Mouse (Mus musculus) thymus, adult 2 months (tissue): ENCODE measurements around the gene Pla2g7. TPM values are rescaled to one million over a fixed set of nuclear protein-coding genes. Genes with fewer than 3 reads are reported as not detected.

Experiments
- DNase-seq: peaks from one replicate; pipeline ENCODE4 v3.0.0; 2021
- H3K27ac ChIP-seq: fragments of 200-500 bp; 2 replicates; pipeline ENCODE4 v1.5.1; 2012; ENCODE audit warnings: low read length, control low read depth; ENCODE audit not compliant: control insufficient read depth, insufficient read depth
- H3K27me3 ChIP-seq: fragments of 200-500 bp; 2 replicates; pipeline ENCODE4 v1.6.1; 2012; ENCODE audit warnings: mild to moderate bottlenecking, low read length, moderate library complexity, mixed read lengths; ENCODE audit not compliant: control insufficient read depth, insufficient read depth
- H3K36me3 ChIP-seq: fragments of 200-500 bp; 2 replicates; pipeline ENCODE4 v1.6.1; 2012; ENCODE audit warnings: mild to moderate bottlenecking, low read length, moderate library complexity; ENCODE audit not compliant: control insufficient read depth, insufficient read depth
- H3K4me1 ChIP-seq: fragments of 200-500 bp; replicated peaks from 2 replicates; pipeline ENCODE4 v1.6.1; 2012; ENCODE audit warnings: low read length; ENCODE audit not compliant: control insufficient read depth, insufficient read depth
- H3K4me3 ChIP-seq: fragments of 200-500 bp; 2 replicates; pipeline ENCODE4 v1.5.1; 2012; ENCODE audit warnings: mild to moderate bottlenecking, low read length, control low read depth, moderate library complexity; ENCODE audit not compliant: control insufficient read depth, insufficient read depth
- CTCF ChIP-seq: fragments of 200-500 bp; IDR thresholded peaks from 2 replicates; pipeline ENCODE4 v1.5.1; 2012; ENCODE audit warnings: mild to moderate bottlenecking, control low read depth, low read length, moderate library complexity, borderline replicate concordance; ENCODE audit not compliant: control insufficient read depth, poor library complexity, insufficient read depth; ENCODE audit errors: extremely low read depth
- POLR2A ChIP-seq: fragments of 200-500 bp; IDR thresholded peaks from 2 replicates; pipeline ENCODE4 v1.6.1; 2012; ENCODE audit warnings: mild to moderate bottlenecking, low read length, control low read depth, moderate library complexity; ENCODE audit not compliant: control insufficient read depth, poor library complexity, insufficient read depth; ENCODE audit errors: extremely low read depth
- WGBS: fragments of 180-500 bp; shearing (Covaris S2); methylation state at CpG from one replicate; pipeline ENCODE4 v1.1.7; 2018; 5-methylcytosine and 5-hydroxymethylcytosine counted together
- polyA plus RNA-seq: library from polyadenylated mRNA; depleted of rRNA; stranded (reverse); fragments of >200 nt; gene quantifications from 2 replicates; pipeline ENCODE4 v1.2.3, GENCODE M21; 2012

The Pla2g7 gene
- polyA plus RNA-seq, 1 experiment: 9.0 TPM

- no peak overlapping the region for H3K4me3 ChIP-seq
- no peaks in the 10 kb centered on the region for H3K36me3 ChIP-seq
- H3K4me1 ChIP-seq: no peaks in the 10 kb centered on the region
- no peak overlapping the region for H3K27ac ChIP-seq
- peaks cover 10% of the 10 kb centered on the region; the same call in 1 of the 2 replicates for H3K27me3 ChIP-seq
- TF ChIP-seq POLR2A (no peak), CTCF (no peak)
- 96% methylated on average over 10 of the region's 10 CpGs for WGBS
- no peak for DNase-seq
Measured at GRCm38 (mm10) chr17:43628246-43628645, 60.3 kb downstream of the Pla2g7 start.

GRCm38 (mm10) chr17:43629026-43629495, 61.2 kb downstream of the Pla2g7 start:
- no peak for DNase-seq
- TF ChIP-seq CTCF (no peak), POLR2A (no peak)
- H3K4me3 ChIP-seq: no peak overlapping the region
- H3K27ac ChIP-seq: no peak overlapping the region
- 31% methylated on average over 24 of the region's 24 CpGs for WGBS
- no peaks in the 10 kb centered on the region for H3K4me1 ChIP-seq
- H3K27me3 ChIP-seq: peaks cover 10% of the 10 kb centered on the region; the same call in 1 of the 2 replicates
- no peaks in the 10 kb centered on the region for H3K36me3 ChIP-seq

- no peak within 1 kb of the TSS for H3K27ac ChIP-seq
- H3K4me1 ChIP-seq: no peaks in the 10 kb centered on the region
- no peaks in the 10 kb centered on the region for H3K36me3 ChIP-seq
- TF ChIP-seq POLR2A (no peak), CTCF (no peak)
- WGBS: 10% methylated on average over 83 of the region's 83 CpGs
- no peak within 1 kb of the TSS for H3K4me3 ChIP-seq
- no peak for DNase-seq
- peaks cover 10% of the 10 kb centered on the region; the same call in 1 of the 2 replicates for H3K27me3 ChIP-seq
Measured at GRCm38 (mm10) chr17:43629496-43630426, 61.9 kb downstream of the Pla2g7 start, which contains the start of gene Tdrd6. Gene Tdrd6, minus strand, starts transcription at chr17:43630299.

GRCm38 (mm10) chr17:43630427-43630760, 62.5 kb downstream of the Pla2g7 start:
- no peaks in the 10 kb centered on the region for H3K36me3 ChIP-seq
- H3K4me3 ChIP-seq: no peak overlapping the region
- peaks cover 10% of the 10 kb centered on the region; the same call in 1 of the 2 replicates for H3K27me3 ChIP-seq
- no peak for DNase-seq
- H3K4me1 ChIP-seq: no peaks in the 10 kb centered on the region
- TF ChIP-seq CTCF (no peak), POLR2A (no peak)
- no peak overlapping the region for H3K27ac ChIP-seq
- WGBS: 77% methylated on average over 13 of the region's 13 CpGs

- H3K27me3 ChIP-seq: no peaks in the 10 kb centered on the region
- TF ChIP-seq POLR2A (no peak), CTCF (no peak)
- WGBS: 97% methylated on average over 4 of the region's 4 CpGs
Measured at GRCm38 (mm10) chr17:43637146-43637545, 69.2 kb downstream of the Pla2g7 start.

GRCm38 (mm10) chr17:43640825-43641224, 72.9 kb downstream of the Pla2g7 start:
- WGBS: 76% methylated on average over 1 of the region's 1 CpGs
- no peaks in the 10 kb centered on the region for H3K27me3 ChIP-seq

More at GRCm38 (mm10) chr17:43637146-43637545, 69.2 kb downstream of the Pla2g7 start:
- Histone ChIP-seq H3K27ac (no peak overlapping the region), H3K36me3 (no peaks in the 10 kb centered on the region), H3K4me1 (no peaks in the 10 kb centered on the region), H3K4me3 (no peak overlapping the region)
- DNase-seq: no peak

GRCm38 (mm10) chr17:43643191-43643590, 75.3 kb downstream of the Pla2g7 start:
- H3K4me1 ChIP-seq: peaks cover 14% of the 10 kb centered on the region
- no peaks in the 10 kb centered on the region for H3K27me3 ChIP-seq
- no peak for TF ChIP-seq CTCF
- no peak for TF ChIP-seq POLR2A
- no peak overlapping the region for H3K27ac ChIP-seq
- H3K4me3 ChIP-seq: no peak overlapping the region
- 96% methylated on average over 7 of the region's 7 CpGs for WGBS
- no peaks in the 10 kb centered on the region for H3K36me3 ChIP-seq
- DNase-seq: no peak

More at GRCm38 (mm10) chr17:43640825-43641224, 72.9 kb downstream of the Pla2g7 start:
- no peak for DNase-seq
- Histone ChIP-seq H3K4me3 (no peak overlapping the region), H3K4me1 (peaks cover 12% of the 10 kb centered on the region), H3K27ac (no peak overlapping the region), H3K36me3 (no peaks in the 10 kb centered on the region)
- TF ChIP-seq POLR2A (no peak), CTCF (no peak)
